Mouse (Mus musculus) midbrain, postnatal 0 days (tissue): ENCODE data around the gene Gm17655. TPM values are rescaled to one million over a fixed set of nuclear protein-coding genes. Genes with fewer than 3 reads are reported as not detected.

ENCODE experiments used
- ATAC-seq: fragments of 200-750 bp; cut with Nextera tagmentation; 2 replicates; pipeline ENCODE4 v1.8.0; 2017; ENCODE audit warnings: moderate number of reproducible peaks, mild to moderate bottlenecking, moderate TSS enrichment, moderate library complexity; ENCODE audit not compliant: low FRiP score
- DNase-seq: peaks from one replicate; pipeline ENCODE4 v3.0.0-alpha.2; 2015; ENCODE audit warnings: low spot score
- H3K27ac ChIP-seq: fragments of 300-500 bp; sonication (generic); 2 replicates; pipeline ENCODE4 v1.5.1; 2014; ENCODE audit warnings: low read depth, mild to moderate bottlenecking, low read length, mixed read lengths
- H3K27me3 ChIP-seq: fragments of 300-500 bp; sonication (generic); 2 replicates; pipeline ENCODE4 v1.6.1; 2014; ENCODE audit warnings: low read length, control low read depth, mixed read lengths; ENCODE audit not compliant: insufficient read depth
- H3K36me3 ChIP-seq: fragments of 300-500 bp; sonication (generic); 2 replicates; pipeline ENCODE4 v1.6.1; 2014; ENCODE audit warnings: low read length, control low read depth, mixed read lengths; ENCODE audit not compliant: insufficient read depth
- H3K4me1 ChIP-seq: fragments of 300-500 bp; sonication (generic); 2 replicates; pipeline ENCODE4 v1.6.1; 2014; ENCODE audit warnings: mild to moderate bottlenecking, control low read depth, antibody characterized with exemption, low read length, mixed read lengths; ENCODE audit not compliant: insufficient read depth
- H3K4me2 ChIP-seq: fragments of 300-500 bp; sonication (generic); 2 replicates; pipeline ENCODE4 v1.6.1; 2014; ENCODE audit warnings: low read depth, mild to moderate bottlenecking, low read length, mixed read lengths; ENCODE audit not compliant: poor library complexity, severe bottlenecking
- H3K4me3 ChIP-seq: fragments of 300-500 bp; sonication (generic); 2 replicates; pipeline ENCODE4 v1.5.1; 2014; ENCODE audit warnings: low read depth, mild to moderate bottlenecking, low read length, moderate library complexity
- H3K9ac ChIP-seq: fragments of 300-500 bp; sonication (generic); replicated peaks from 2 replicates; pipeline ENCODE4 v1.6.1; 2014; ENCODE audit warnings: mild to moderate bottlenecking, low read length, moderate library complexity, mixed read lengths; ENCODE audit not compliant: poor library complexity, severe bottlenecking
- H3K9me3 ChIP-seq: fragments of 300-500 bp; sonication (generic); 2 replicates; pipeline ENCODE4 v1.6.1; 2016; ENCODE audit warnings: low read length, control low read depth
- CTCF ChIP-seq: IDR thresholded peaks from 2 replicates; pipeline ENCODE4 v1.5.1; 2016; ENCODE audit warnings: antibody characterized with exemption, mild to moderate bottlenecking
- WGBS: fragments of 180-500 bp; shearing (Covaris S2); extraction: QIAGEN DNeasy Blood & Tissue Kit; methylation state at CpG from one replicate; pipeline ENCODE4 v1.1.7; 2014; 5-methylcytosine and 5-hydroxymethylcytosine counted together
- polyA plus RNA-seq: library from polyadenylated mRNA; unstranded; fragments of >200 nt; fragmentation: Nextera tagmentation; extraction: Ambion mirVana; gene quantifications from 2 replicates; pipeline ENCODE4 v1.2.1, GENCODE M21; 2015
- total RNA-seq: library from RNA; depleted of rRNA; stranded (reverse); fragments of >200 nt; gene quantifications from 2 replicates; pipeline ENCODE4 v1.2.3, GENCODE M21; 2014

Gene Gm17655
- total and polyA plus RNA-seq, 2 experiments from 2014 or later, result 2.8 TPM; not detected in 1

DNA sequence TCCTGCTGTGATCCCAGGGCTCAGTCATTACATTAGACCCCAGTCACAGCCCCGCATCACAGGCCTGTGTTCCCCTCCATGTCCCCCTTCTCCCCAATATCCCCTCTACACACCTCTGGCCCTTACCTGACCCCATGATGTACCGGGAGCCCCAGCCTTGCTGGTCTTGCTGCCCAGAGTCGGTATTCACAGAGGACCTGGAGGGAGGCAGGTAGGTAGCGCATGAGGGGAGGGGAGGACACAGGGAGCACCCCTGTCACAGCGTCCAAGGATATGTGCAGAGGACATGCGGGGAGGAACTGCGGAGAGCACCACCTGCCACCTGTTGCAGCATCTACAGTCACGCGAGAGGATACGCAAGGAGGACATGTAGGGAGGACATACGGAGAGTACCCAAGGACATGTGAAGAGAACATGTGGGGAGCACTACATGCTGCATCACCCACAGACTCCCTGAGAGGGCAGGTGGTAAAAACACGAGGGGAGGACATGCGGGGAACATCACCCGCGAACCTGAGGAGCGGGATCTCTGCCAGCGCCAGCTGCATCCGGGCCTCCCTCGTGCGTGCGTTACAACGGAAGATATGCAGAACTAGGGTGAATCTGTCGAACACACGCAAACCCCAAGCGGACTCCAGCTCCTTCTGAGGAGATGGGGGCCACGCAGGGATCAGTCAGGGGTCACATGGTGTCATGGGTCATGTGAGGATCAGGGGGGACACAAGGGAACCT, 34.0 kb upstream of the Gm17655 start:
- ATAC-seq (no peak), DNase-seq (no peak)
- H3K36me3 ChIP-seq, result peaks cover 30% of the 10 kb centered on the region
- H3K4me3 ChIP-seq, result peak overlapping the region; percentile 57
- H3K4me1 ChIP-seq, result peaks cover 16% of the 10 kb centered on the region; the same call in 1 of the 2 replicates
- peak overlapping the region; percentile 87 for H3K4me2 ChIP-seq
- peak overlapping the region; percentile 77; the same call in 1 of the 2 replicates for H3K9ac ChIP-seq
- TF ChIP-seq CTCF, result no peak
- H3K27ac ChIP-seq, result no peak overlapping the region
- WGBS, result 93% methylated on average over 26 of the region's 26 CpGs
- H3K27me3 ChIP-seq, result no peaks in the 10 kb centered on the region
- H3K9me3 ChIP-seq, result no peaks in the 10 kb centered on the region

DNA sequence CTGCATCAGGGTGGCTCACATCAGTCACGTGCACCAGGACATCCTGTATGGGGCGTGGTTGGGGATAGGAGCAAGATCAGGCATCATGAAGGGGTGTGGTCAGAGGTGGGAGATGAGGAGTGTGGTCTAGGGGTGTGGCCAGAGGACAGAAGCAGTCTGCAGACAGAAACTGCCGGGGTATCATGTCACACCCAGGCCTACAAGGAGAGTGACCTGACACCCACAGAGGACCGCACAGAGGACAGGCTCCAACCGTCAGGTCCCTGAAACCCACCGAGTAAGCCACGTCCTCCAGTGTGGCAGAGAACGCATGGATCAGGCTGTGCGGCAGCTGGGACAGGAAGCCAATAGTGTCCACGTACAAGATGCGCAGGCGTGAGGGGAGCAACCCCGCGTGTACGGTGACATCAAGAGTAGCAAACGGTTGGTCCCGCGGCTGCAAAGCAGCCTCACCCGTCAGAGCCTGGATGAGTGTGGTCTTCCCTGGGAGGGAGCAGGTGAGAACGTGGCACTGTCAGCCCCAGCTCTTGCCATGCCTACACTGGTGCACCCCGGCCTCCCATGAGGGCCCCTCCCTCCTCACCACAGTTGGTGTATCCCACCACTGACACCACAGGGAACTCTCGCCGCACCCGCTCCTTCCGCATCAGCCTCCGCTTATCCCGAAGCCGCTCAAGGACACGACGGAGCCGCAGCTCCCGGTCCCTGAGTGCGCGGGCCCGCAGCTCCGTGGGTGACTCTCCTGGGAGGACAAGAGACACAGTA, 32.5 kb upstream of the Gm17655 start:
- DNase-seq, result no peak
- H3K9ac ChIP-seq, result no peak overlapping the region
- H3K27ac ChIP-seq, result no peak overlapping the region
- peaks cover 21% of the 10 kb centered on the region; the same call in 1 of the 2 replicates for H3K4me1 ChIP-seq
- no peaks in the 10 kb centered on the region for H3K9me3 ChIP-seq
- TF ChIP-seq CTCF, result no peak
- H3K4me3 ChIP-seq, result no peak overlapping the region
- peaks cover 30% of the 10 kb centered on the region for H3K36me3 ChIP-seq
- no peak overlapping the region for H3K4me2 ChIP-seq
- WGBS, result 96% methylated on average over 36 of the region's 36 CpGs
- ATAC-seq, result no peak
- H3K27me3 ChIP-seq, result no peaks in the 10 kb centered on the region

DNA sequence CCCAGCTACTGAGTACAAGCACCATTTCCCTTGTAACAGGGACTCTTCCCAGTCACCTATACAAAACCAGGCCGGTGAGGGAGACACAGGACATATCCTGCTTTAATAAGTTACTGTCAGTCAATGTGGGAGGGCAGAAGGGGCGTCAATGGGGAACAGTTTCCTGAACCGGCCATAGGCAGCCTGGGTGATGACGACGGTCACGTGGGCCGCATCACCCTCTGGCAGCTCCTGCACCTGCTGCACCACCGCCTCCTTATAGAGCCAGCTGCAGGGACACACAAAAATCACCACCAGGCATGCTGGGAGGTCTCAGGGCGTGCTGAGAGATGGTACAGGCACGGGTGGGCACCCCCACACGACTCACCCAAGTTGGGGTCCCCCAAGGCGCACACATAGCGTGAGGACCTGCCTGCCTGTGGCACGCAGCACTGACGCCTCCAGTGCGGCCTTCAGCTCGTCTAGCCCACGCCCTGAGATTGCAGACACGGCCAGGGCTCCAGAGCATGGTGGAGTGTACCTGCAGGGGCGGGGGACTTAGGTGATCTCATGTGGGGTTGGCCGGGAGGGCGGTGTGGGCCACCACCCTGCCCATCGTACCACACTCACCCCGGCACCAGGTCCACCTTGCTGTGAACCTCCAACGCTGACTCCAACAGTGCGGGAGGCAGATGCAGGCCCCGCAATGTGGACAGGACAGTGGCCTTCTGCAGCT, 31.7 kb upstream of the Gm17655 start:
- no peak for DNase-seq
- ATAC-seq, result no peak
- Histone ChIP-seq H3K36me3 (peaks cover 30% of the 10 kb centered on the region), H3K27ac (no peak overlapping the region), H3K4me2 (no peak overlapping the region), H3K4me1 (peaks cover 21% of the 10 kb centered on the region; the same call in 1 of the 2 replicates), H3K4me3 (no peak overlapping the region), H3K9ac (no peak overlapping the region), H3K27me3 (no peaks in the 10 kb centered on the region), H3K9me3 (no peaks in the 10 kb centered on the region)
- TF ChIP-seq CTCF, result no peak
- WGBS, result 94% methylated on average over 27 of the region's 27 CpGs

DNA sequence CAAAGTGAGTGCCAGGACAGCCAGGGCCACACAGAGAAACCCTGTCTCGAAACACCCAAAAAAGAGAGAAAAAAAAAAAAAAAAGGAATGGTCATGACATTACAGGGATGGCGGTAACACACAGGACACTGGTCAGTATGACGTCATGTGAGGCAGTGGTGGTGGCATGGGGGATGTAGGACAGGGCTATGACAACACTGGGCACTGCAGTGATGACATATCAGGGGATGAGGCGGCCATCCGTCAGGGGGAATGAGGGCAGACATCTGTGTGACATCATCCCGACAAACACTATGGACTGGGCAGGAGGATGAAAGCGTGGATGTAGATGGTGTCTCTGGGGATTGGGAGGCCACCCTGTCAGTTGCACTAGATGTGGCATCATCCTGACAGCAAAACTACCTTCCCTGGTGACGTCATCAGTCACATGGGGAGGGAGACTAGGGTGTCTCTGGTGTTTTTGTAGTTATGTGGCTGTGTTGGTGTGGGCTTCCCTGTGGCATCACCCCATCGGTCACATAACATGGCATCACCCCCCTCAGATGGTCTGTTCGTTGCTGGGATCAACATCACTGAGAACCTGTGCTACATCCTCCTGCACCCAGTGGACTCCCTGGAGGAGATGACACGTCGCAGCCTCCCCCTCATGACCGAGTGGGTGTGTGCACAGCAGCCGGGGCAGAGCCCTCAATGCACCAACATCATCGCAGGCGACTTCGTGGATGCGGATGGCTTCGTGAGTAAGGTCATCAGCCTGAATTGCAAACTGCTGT, 30.7 kb upstream of the Gm17655 start:
- peaks cover 21% of the 10 kb centered on the region; the same call in 1 of the 2 replicates for H3K4me1 ChIP-seq
- WGBS, result 97% methylated on average over 19 of the region's 19 CpGs
- H3K27me3 ChIP-seq, result no peaks in the 10 kb centered on the region
- H3K9ac ChIP-seq, result no peak overlapping the region
- H3K36me3 ChIP-seq, result peaks cover 30% of the 10 kb centered on the region
- no peak for ATAC-seq
- TF ChIP-seq CTCF, result no peak
- no peak overlapping the region for H3K4me2 ChIP-seq
- no peak overlapping the region for H3K4me3 ChIP-seq
- DNase-seq, result no peak
- no peaks in the 10 kb centered on the region for H3K9me3 ChIP-seq
- H3K27ac ChIP-seq, result no peak overlapping the region

DNA sequence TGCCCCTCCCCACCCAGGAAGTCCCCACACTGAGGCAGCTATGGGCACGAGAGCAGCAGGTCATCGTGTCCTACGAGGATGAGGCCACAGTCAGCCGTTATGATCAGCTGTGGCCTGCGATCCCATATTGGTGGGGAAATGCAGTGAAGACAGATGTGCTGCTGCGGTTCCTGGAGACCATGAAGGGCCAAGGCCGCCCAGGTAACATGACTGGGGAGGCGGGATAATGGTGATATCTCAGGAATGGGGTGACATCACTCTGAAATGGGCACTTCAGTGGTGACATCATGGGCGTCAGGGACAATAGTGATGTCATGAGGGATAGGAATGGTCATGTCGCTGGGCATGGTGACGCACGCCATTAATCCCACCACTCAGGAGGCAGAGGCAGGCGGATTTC, 30.1 kb upstream of the Gm17655 start:
- Histone ChIP-seq H3K4me2 (no peak overlapping the region), H3K9ac (no peak overlapping the region), H3K36me3 (peaks cover 30% of the 10 kb centered on the region), H3K27me3 (no peaks in the 10 kb centered on the region), H3K4me3 (no peak overlapping the region), H3K9me3 (no peaks in the 10 kb centered on the region), H3K4me1 (peaks cover 21% of the 10 kb centered on the region; the same call in 1 of the 2 replicates), H3K27ac (0 out of 2 replicates have a peak overlapping the region, but pooled peaks have one; percentile 18)
- WGBS, result 89% methylated on average over 13 of the region's 13 CpGs
- no peak for TF ChIP-seq CTCF
- ATAC-seq, result no peak
- DNase-seq, result no peak
